Comparison of ENCODE assay signal across 21 mouse cellular contexts in the genomic region with DNA sequence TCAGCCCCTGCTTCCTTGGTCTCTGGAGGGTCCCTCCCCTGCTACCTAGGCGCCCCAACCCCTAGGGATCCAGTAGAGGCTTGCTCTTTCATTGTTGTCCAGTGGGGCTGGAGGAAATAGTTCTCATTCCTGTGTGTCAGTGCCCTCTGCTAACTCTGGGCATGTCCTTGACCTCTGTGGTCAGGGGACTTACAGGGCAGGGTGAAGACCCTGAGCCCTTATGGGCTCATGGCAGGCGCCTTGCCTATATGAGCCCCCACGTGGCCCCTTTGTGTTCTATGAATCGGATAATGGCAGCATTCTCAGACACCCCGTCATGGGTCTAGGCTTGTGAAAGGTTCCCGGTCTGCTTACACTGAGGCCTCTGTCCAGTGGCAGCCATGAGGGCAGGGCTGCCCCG. TPM values are rescaled to one million over a fixed set of nuclear protein-coding genes. Genes with fewer than 3 reads are reported as not detected.
DNase-seq lines count a peak whose midpoint lies in the region; ATAC-seq and TF ChIP-seq lines count a peak whose summit lies in the region.
"Had no signal": no experiment of that assay in that cellular context is flagged by ENCODE, and none has a peak within 500 bp of the region (broad histone marks: within the 10 kb centered on the region; RNA-seq: fewer than 3 reads in every experiment).

No protein-coding gene starts in this region.

- H3K4me3 ChIP-seq in forebrain, embryonic 10.5 days: no peak overlapping the region
- no peak overlapping the region for H3K4me3 ChIP-seq in forebrain, embryonic 16.5 days (replicated peaks; ENCODE audit: low read length)
- H3K4me3 ChIP-seq in hindbrain, embryonic 10.5 days: no peak overlapping the region
- H3K4me3 ChIP-seq in hindbrain, embryonic 11.5 days (ENCODE audit: low read depth, low read length): no peak overlapping the region
- no peak overlapping the region for H3K4me3 ChIP-seq in midbrain, embryonic 10.5 days
- H3K4me3 ChIP-seq in midbrain, postnatal 0 days (ENCODE audit: low read depth, low read length): no peak overlapping the region
- no peak overlapping the region for H3K4me3 ChIP-seq in stomach, embryonic 16.5 days (replicated peaks; ENCODE audit: low read length)
- H3K4me3 ChIP-seq: embryonic facial prominence, embryonic 12.5 days; forebrain, embryonic 12.5 days; hindbrain, embryonic 15.5 days; layer of hippocampus, adult 2 months had no signal

- peak overlapping the region; percentile 63 for H3K27ac ChIP-seq in forebrain, embryonic 10.5 days
- no peak overlapping the region for H3K27ac ChIP-seq in forebrain, embryonic 16.5 days (ENCODE audit: low read length)
- peak overlapping the region; percentile 2 for H3K27ac ChIP-seq in hindbrain, embryonic 10.5 days
- no peak overlapping the region for H3K27ac ChIP-seq in hindbrain, embryonic 11.5 days (ENCODE audit: low read depth, low read length)
- peak overlapping the region; percentile 39; the same call in 1 of the 2 replicates for H3K27ac ChIP-seq in midbrain, embryonic 10.5 days (replicated peaks)
- H3K27ac ChIP-seq in midbrain, postnatal 0 days (ENCODE audit: low read depth, low read length): no peak overlapping the region
- H3K27ac ChIP-seq in stomach, embryonic 16.5 days (ENCODE audit: low read length): peak overlapping the region; percentile 2; the same call in 1 of the 2 replicates
- H3K27ac ChIP-seq: forebrain, embryonic 12.5 days; hindbrain, embryonic 15.5 days; layer of hippocampus, adult 2 months had no signal

- H3K27me3 ChIP-seq in forebrain, embryonic 10.5 days (ENCODE audit: poor library complexity, severe bottlenecking): peaks cover 34% of the 10 kb centered on the region
- peaks cover 3% of the 10 kb centered on the region; the same call in 1 of the 2 replicates for H3K27me3 ChIP-seq in forebrain, embryonic 16.5 days (replicated peaks; ENCODE audit: control insufficient read depth, insufficient read depth, low read length)
- H3K27me3 ChIP-seq in hindbrain, embryonic 10.5 days (ENCODE audit: insufficient read depth, poor library complexity, severe bottlenecking): peaks cover 38% of the 10 kb centered on the region
- peaks cover 12% of the 10 kb centered on the region for H3K27me3 ChIP-seq in hindbrain, embryonic 11.5 days (ENCODE audit: control insufficient read depth, insufficient read depth, low read length)
- H3K27me3 ChIP-seq in midbrain, embryonic 10.5 days (ENCODE audit: low read depth, poor library complexity, severe bottlenecking): peaks cover 44% of the 10 kb centered on the region
- peaks cover 20% of the 10 kb centered on the region for H3K27me3 ChIP-seq in midbrain, postnatal 0 days (ENCODE audit: insufficient read depth, low read length)
- no peaks in the 10 kb centered on the region; the same call in 1 of the 2 replicates for H3K27me3 ChIP-seq in stomach, embryonic 16.5 days (ENCODE audit: control insufficient read depth, insufficient read depth, low read length)

- TF ChIP-seq CTCF in midbrain, postnatal 0 days (IDR thresholded peaks at IDR 0.05): no peak

- no peak overlapping the region for H3K9ac ChIP-seq in forebrain, embryonic 16.5 days (replicated peaks; ENCODE audit: low read depth, low read length)
- no peak overlapping the region for H3K9ac ChIP-seq in hindbrain, embryonic 11.5 days (ENCODE audit: low read depth, low read length)
- no peak overlapping the region for H3K9ac ChIP-seq in midbrain, postnatal 0 days (replicated peaks; ENCODE audit: low read length, poor library complexity, severe bottlenecking)
- no peak overlapping the region for H3K9ac ChIP-seq in stomach, embryonic 16.5 days (ENCODE audit: low read length)
- H3K9ac ChIP-seq: embryonic facial prominence, embryonic 12.5 days; forebrain, embryonic 12.5 days; hindbrain, embryonic 15.5 days had no signal

- no peak overlapping the region for H3K4me2 ChIP-seq in forebrain, embryonic 16.5 days (ENCODE audit: low read length)
- no peak overlapping the region for H3K4me2 ChIP-seq in hindbrain, embryonic 11.5 days (replicated peaks; ENCODE audit: low read depth, low read length)
- no peak overlapping the region for H3K4me2 ChIP-seq in midbrain, postnatal 0 days (ENCODE audit: low read depth, low read length, poor library complexity, severe bottlenecking)
- no peak overlapping the region for H3K4me2 ChIP-seq in stomach, embryonic 16.5 days (ENCODE audit: low read depth, low read length)
- H3K4me2 ChIP-seq: embryonic facial prominence, embryonic 12.5 days; forebrain, embryonic 12.5 days; hindbrain, embryonic 15.5 days had no signal

- no peak for DNase-seq in forebrain, embryonic 10.5 days (ENCODE audit: extremely low spot score, low spot score)
- DNase-seq in hindbrain, embryonic 10.5 days (ENCODE audit: low spot score): no peak
- no peak for DNase-seq in hindbrain, embryonic 11.5 days (ENCODE audit: low spot score)
- no peak for DNase-seq in midbrain, embryonic 10.5 days (ENCODE audit: low spot score)
- no peak for DNase-seq in midbrain, postnatal 0 days (ENCODE audit: low spot score)
- no peak for DNase-seq in urinary bladder, postnatal 25 days (ENCODE audit: low spot score)
- DNase-seq: B cell, adult 2 months; cerebellum, postnatal 14 days; midbrain, embryonic 14.5 days; thymus, adult 18-20 months had no signal

- H3K36me3 ChIP-seq in forebrain, embryonic 10.5 days (replicated peaks): no peaks in the 10 kb centered on the region
- H3K36me3 ChIP-seq in forebrain, embryonic 16.5 days (ENCODE audit: control insufficient read depth, insufficient read depth): no peaks in the 10 kb centered on the region
- no peaks in the 10 kb centered on the region for H3K36me3 ChIP-seq in hindbrain, embryonic 10.5 days
- H3K36me3 ChIP-seq in hindbrain, embryonic 11.5 days (ENCODE audit: control insufficient read depth, insufficient read depth, low read length): no peaks in the 10 kb centered on the region
- H3K36me3 ChIP-seq in midbrain, embryonic 10.5 days: no peaks in the 10 kb centered on the region
- H3K36me3 ChIP-seq in midbrain, postnatal 0 days (ENCODE audit: insufficient read depth, low read length): no peaks in the 10 kb centered on the region
- no peaks in the 10 kb centered on the region for H3K36me3 ChIP-seq in stomach, embryonic 16.5 days (ENCODE audit: control insufficient read depth, insufficient read depth, low read length)
- H3K36me3 ChIP-seq: embryonic facial prominence, embryonic 12.5 days; forebrain, embryonic 12.5 days; hindbrain, embryonic 15.5 days had no signal

- WGBS in forebrain, embryonic 10.5 days: 77% methylated on average over 7 of the region's 7 CpGs
- 80% methylated on average over 7 of the region's 7 CpGs for WGBS in forebrain, embryonic 16.5 days
- 74% methylated on average over 7 of the region's 7 CpGs for WGBS in hindbrain, embryonic 10.5 days
- 78% methylated on average over 7 of the region's 7 CpGs for WGBS in hindbrain, embryonic 11.5 days
- 81% methylated on average over 7 of the region's 7 CpGs for WGBS in midbrain, embryonic 10.5 days
- 73% methylated on average over 7 of the region's 7 CpGs for WGBS in midbrain, postnatal 0 days
- WGBS in stomach, embryonic 16.5 days: 79% methylated on average over 7 of the region's 7 CpGs

- peaks cover 72% of the 10 kb centered on the region for H3K4me1 ChIP-seq in forebrain, embryonic 10.5 days
- H3K4me1 ChIP-seq in forebrain, embryonic 16.5 days (replicated peaks; ENCODE audit: control insufficient read depth, insufficient read depth, low read length): peaks cover 9% of the 10 kb centered on the region
- peaks cover 73% of the 10 kb centered on the region for H3K4me1 ChIP-seq in hindbrain, embryonic 10.5 days (replicated peaks)
- H3K4me1 ChIP-seq in hindbrain, embryonic 11.5 days (replicated peaks; ENCODE audit: control insufficient read depth, insufficient read depth, low read length): peaks cover 10% of the 10 kb centered on the region
- peaks cover 61% of the 10 kb centered on the region for H3K4me1 ChIP-seq in midbrain, embryonic 10.5 days
- no peaks in the 10 kb centered on the region for H3K4me1 ChIP-seq in midbrain, postnatal 0 days (ENCODE audit: insufficient read depth, low read length)
- peaks cover 33% of the 10 kb centered on the region for H3K4me1 ChIP-seq in stomach, embryonic 16.5 days (ENCODE audit: control insufficient read depth, insufficient read depth, low read length)

- ATAC-seq in forebrain, embryonic 16.5 days: no peak
- ATAC-seq in hindbrain, embryonic 11.5 days (ENCODE audit: low FRiP score): no peak
- no peak for ATAC-seq in midbrain, postnatal 0 days (ENCODE audit: low FRiP score)
- ATAC-seq in stomach, embryonic 16.5 days (ENCODE audit: insufficient read depth, low FRiP score): no peak

- no peaks in the 10 kb centered on the region for H3K9me3 ChIP-seq in forebrain, embryonic 10.5 days
- H3K9me3 ChIP-seq in forebrain, embryonic 16.5 days (ENCODE audit: control insufficient read depth, low read length): no peaks in the 10 kb centered on the region
- H3K9me3 ChIP-seq in hindbrain, embryonic 10.5 days: no peaks in the 10 kb centered on the region
- no peaks in the 10 kb centered on the region for H3K9me3 ChIP-seq in hindbrain, embryonic 11.5 days (ENCODE audit: control insufficient read depth, low read length)
- no peaks in the 10 kb centered on the region for H3K9me3 ChIP-seq in midbrain, embryonic 10.5 days (replicated peaks)
- H3K9me3 ChIP-seq in midbrain, postnatal 0 days (ENCODE audit: low read length): no peaks in the 10 kb centered on the region
- H3K9me3 ChIP-seq in stomach, embryonic 16.5 days (replicated peaks; ENCODE audit: control insufficient read depth, low read length): no peaks in the 10 kb centered on the region
- H3K9me3 ChIP-seq: embryonic facial prominence, embryonic 12.5 days; forebrain, embryonic 12.5 days; hindbrain, embryonic 15.5 days had no signal

RNA-seq across cellular contexts. Expression of gene Plxnd1, which starts 4.0 kb away (rescaled TPM):
- 23.9 and 28.0 TPM in 2 replicates for polyA plus RNA-seq in forebrain, embryonic 10.5 days (2016; fragmentation: Nextera tagmentation; extraction: Ambion mirVana)
- polyA plus RNA-seq in forebrain, embryonic 16.5 days (2015; fragmentation: Nextera tagmentation; extraction: Ambion mirVana): 19.4 and 19.8 TPM in 2 replicates
- 24.6 and 28.5 TPM in 2 replicates for polyA plus RNA-seq in hindbrain, embryonic 10.5 days (2016; fragmentation: Nextera tagmentation; extraction: Ambion mirVana)
- polyA plus RNA-seq in hindbrain, embryonic 11.5 days (2014; fragmentation: Nextera tagmentation; extraction: Ambion mirVana): 17.5 and 18.8 TPM in 2 replicates
- polyA plus RNA-seq in midbrain, embryonic 10.5 days (2016; fragmentation: Nextera tagmentation; extraction: Ambion mirVana): 18.1 and 18.9 TPM in 2 replicates
- 14.9 and 17.3 TPM in 2 replicates for total RNA-seq in midbrain, postnatal 0 days (2014; rRNA removed)
- 2.8 and 4.4 TPM in 2 replicates for polyA plus RNA-seq in midbrain, postnatal 0 days (2015; fragmentation: Nextera tagmentation; extraction: Ambion mirVana)
- polyA plus RNA-seq in stomach, embryonic 16.5 days (2015; fragmentation: Nextera tagmentation; extraction: Ambion mirVana): 27.7 and 28.5 TPM in 2 replicates

RNA-seq across cellular contexts. Expression of gene H1foo, which starts 54.0 kb away (rescaled TPM):
- polyA plus RNA-seq in forebrain, embryonic 10.5 days (2016; fragmentation: Nextera tagmentation; extraction: Ambion mirVana): not detected in 2 replicates
- not detected in 2 replicates for polyA plus RNA-seq in forebrain, embryonic 16.5 days (2015; fragmentation: Nextera tagmentation; extraction: Ambion mirVana)
- polyA plus RNA-seq in hindbrain, embryonic 10.5 days (2016; fragmentation: Nextera tagmentation; extraction: Ambion mirVana): not detected in 2 replicates
- not detected in 2 replicates for polyA plus RNA-seq in hindbrain, embryonic 11.5 days (2014; fragmentation: Nextera tagmentation; extraction: Ambion mirVana)
- polyA plus RNA-seq in midbrain, embryonic 10.5 days (2016; fragmentation: Nextera tagmentation; extraction: Ambion mirVana): not detected in 2 replicates
- not detected in 2 replicates for total RNA-seq in midbrain, postnatal 0 days (2014; rRNA removed)
- polyA plus RNA-seq in midbrain, postnatal 0 days (2015; fragmentation: Nextera tagmentation; extraction: Ambion mirVana): not detected in 2 replicates
- polyA plus RNA-seq in stomach, embryonic 16.5 days (2015; fragmentation: Nextera tagmentation; extraction: Ambion mirVana): not detected in 2 replicates
- total RNA-seq: ES-E14; layer of hippocampus, adult 2 months; left cerebral cortex, adult 8-10 months; liver, adult 2 months had no signal
- polyA plus RNA-seq: embryonic facial prominence, embryonic 12.5 days; forebrain, embryonic 12.5 days; hindbrain, embryonic 15.5 days; liver, adult 2 months; midbrain, embryonic 14.5 days; neural tube, embryonic 11.5 days; spleen, adult 2 months had no signal

Comparison
In these comparisons a context has a peak if more than half of its experiments do, and no peak if none do; other contexts are left out.
1. H3K27ac ChIP-seq: peak in forebrain, embryonic 10.5 days (single experiment), hindbrain, embryonic 10.5 days (single experiment), midbrain, embryonic 10.5 days (single experiment) and stomach, embryonic 16.5 days (single experiment); none in forebrain, embryonic 16.5 days (single experiment), hindbrain, embryonic 11.5 days (single experiment) and midbrain, postnatal 0 days (single experiment).